8 mouse cellular contexts compared by ENCODE assay signal in the genomic region with DNA sequence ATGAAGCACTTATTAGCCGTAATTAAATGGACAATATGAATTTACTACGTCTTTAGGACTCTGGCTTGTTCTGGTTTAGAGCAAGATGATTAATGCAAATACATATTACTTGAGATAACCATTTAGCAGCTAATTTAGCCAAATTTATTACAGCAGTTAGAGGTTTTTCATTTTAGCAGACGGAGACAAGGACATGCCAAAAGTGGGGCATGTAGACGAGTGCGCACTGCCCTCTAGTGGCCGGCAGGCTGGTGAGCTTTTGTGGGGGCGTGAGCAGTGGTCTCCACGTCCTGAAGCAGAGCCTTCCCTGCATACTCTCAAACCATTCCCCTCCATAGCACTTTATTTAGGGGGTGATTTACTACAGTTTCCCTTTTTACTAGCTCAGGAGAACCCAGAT.
DNase-seq lines count a peak whose midpoint lies in the region; ATAC-seq and TF ChIP-seq lines count a peak whose summit lies in the region.

No protein-coding gene starts in this region.

- peaks cover 7% of the 10 kb centered on the region for H3K4me1 ChIP-seq in forebrain, embryonic 16.5 days (replicated peaks; ENCODE audit: control insufficient read depth, insufficient read depth, low read length)
- H3K4me1 ChIP-seq in hindbrain, embryonic 15.5 days (replicated peaks): peaks cover 12% of the 10 kb centered on the region
- peaks cover 10% of the 10 kb centered on the region; the same call in 1 of the 2 replicates for H3K4me1 ChIP-seq in midbrain, embryonic 11.5 days (ENCODE audit: control insufficient read depth, insufficient read depth, low read length)

- 11% methylated on average over 8 of the region's 8 CpGs for WGBS in forebrain, embryonic 16.5 days
- 15% methylated on average over 8 of the region's 8 CpGs for WGBS in hindbrain, embryonic 15.5 days
- WGBS in midbrain, embryonic 11.5 days: 19% methylated on average over 8 of the region's 8 CpGs

- H3K36me3 ChIP-seq in forebrain, embryonic 16.5 days (ENCODE audit: control insufficient read depth, insufficient read depth): no peaks in the 10 kb centered on the region
- no peaks in the 10 kb centered on the region for H3K36me3 ChIP-seq in hindbrain, embryonic 15.5 days
- no peaks in the 10 kb centered on the region for H3K36me3 ChIP-seq in midbrain, embryonic 11.5 days (ENCODE audit: control insufficient read depth, insufficient read depth, low read length)

- DNase-seq in MN1 (ENCODE audit: low spot score): peak; percentile 81
- peak; percentile 95 for DNase-seq in brain, embryonic 14.5 days (ENCODE audit: low read depth)
- peak; percentile 80 to 93 for DNase-seq in layer of hippocampus, postnatal 25 days (ENCODE audit: extremely low spot score in 1 of 2, low spot score in 1 of 2)
- DNase-seq in midbrain, embryonic 11.5 days (ENCODE audit: low spot score, missing footprints): peak; percentile 98
- DNase-seq in skeletal muscle tissue, adult 2 months (ENCODE audit: low read depth, low spot score): peak; percentile 16
- DNase-seq in natural killer cell, adult 2 months (ENCODE audit: low spot score in 2 of 2): no peak

- no peak for TF ChIP-seq POLR2A in brain, embryonic 14.5 days (IDR thresholded peaks at IDR 0.05; ENCODE audit: borderline replicate concordance, extremely low read depth, insufficient read depth, insufficient read length, poor library complexity, severe bottlenecking)

- peak; percentile 99 for TF ChIP-seq CTCF in brain, embryonic 14.5 days (IDR thresholded peaks at IDR 0.05; ENCODE audit: borderline replicate concordance, extremely low read depth, insufficient read depth, insufficient read length)

- H3K27ac ChIP-seq in forebrain, embryonic 16.5 days (ENCODE audit: low read length): no peak overlapping the region
- H3K27ac ChIP-seq in hindbrain, embryonic 15.5 days (replicated peaks): no peak overlapping the region
- no peak overlapping the region for H3K27ac ChIP-seq in midbrain, embryonic 11.5 days (ENCODE audit: low read depth, low read length)

- H3K4me3 ChIP-seq in forebrain, embryonic 16.5 days (replicated peaks; ENCODE audit: low read length): no peak overlapping the region
- no peak overlapping the region for H3K4me3 ChIP-seq in hindbrain, embryonic 15.5 days
- no peak overlapping the region for H3K4me3 ChIP-seq in midbrain, embryonic 11.5 days (ENCODE audit: low read depth, low read length)

- no peak overlapping the region for H3K4me2 ChIP-seq in forebrain, embryonic 16.5 days (ENCODE audit: low read length)
- H3K4me2 ChIP-seq in hindbrain, embryonic 15.5 days: no peak overlapping the region
- no peak overlapping the region for H3K4me2 ChIP-seq in midbrain, embryonic 11.5 days

- ATAC-seq in forebrain, embryonic 16.5 days: peak; percentile 84
- peak; percentile 80 for ATAC-seq in hindbrain, embryonic 15.5 days (ENCODE audit: low FRiP score, low read depth)
- ATAC-seq in midbrain, embryonic 11.5 days (ENCODE audit: low FRiP score): peak; percentile 61; the same call in 1 of the 2 replicates

- no peaks in the 10 kb centered on the region for H3K9me3 ChIP-seq in forebrain, embryonic 16.5 days (ENCODE audit: control insufficient read depth, low read length)
- H3K9me3 ChIP-seq in hindbrain, embryonic 15.5 days: no peaks in the 10 kb centered on the region
- H3K9me3 ChIP-seq in midbrain, embryonic 11.5 days (ENCODE audit: control insufficient read depth, low read length): no peaks in the 10 kb centered on the region

- no peak overlapping the region for H3K9ac ChIP-seq in forebrain, embryonic 16.5 days (replicated peaks; ENCODE audit: low read depth, low read length)
- no peak overlapping the region for H3K9ac ChIP-seq in hindbrain, embryonic 15.5 days
- H3K9ac ChIP-seq in midbrain, embryonic 11.5 days (ENCODE audit: low read length): no peak overlapping the region

- H3K27me3 ChIP-seq in forebrain, embryonic 16.5 days (replicated peaks; ENCODE audit: control insufficient read depth, insufficient read depth, low read length): no peaks in the 10 kb centered on the region
- no peaks in the 10 kb centered on the region for H3K27me3 ChIP-seq in hindbrain, embryonic 15.5 days
- no peaks in the 10 kb centered on the region for H3K27me3 ChIP-seq in midbrain, embryonic 11.5 days (ENCODE audit: control insufficient read depth, insufficient read depth, low read length)

Comparison
In these comparisons a context has a peak if more than half of its experiments do, and no peak if none do; other contexts are left out.
1. DNase-seq: peak in MN1 (single experiment), brain, embryonic 14.5 days (single experiment), layer of hippocampus, postnatal 25 days (2 of 2), midbrain, embryonic 11.5 days (single experiment) and skeletal muscle tissue, adult 2 months (single experiment); none in natural killer cell, adult 2 months (0 of 2).
2. Peak in every context shown above with its lines, with median percentiles within 50 percentile points of each other: ATAC-seq.